Mouse (Mus musculus) ovary, adult 18-20 months (tissue): ENCODE measurements around the gene Tom1l1.

Experiments
- DNase-seq: peaks from one replicate; pipeline ENCODE4 v3.0.0; 2022; ENCODE audit warnings: low spot score, mixed read lengths

The Tom1l1 gene

DNA sequence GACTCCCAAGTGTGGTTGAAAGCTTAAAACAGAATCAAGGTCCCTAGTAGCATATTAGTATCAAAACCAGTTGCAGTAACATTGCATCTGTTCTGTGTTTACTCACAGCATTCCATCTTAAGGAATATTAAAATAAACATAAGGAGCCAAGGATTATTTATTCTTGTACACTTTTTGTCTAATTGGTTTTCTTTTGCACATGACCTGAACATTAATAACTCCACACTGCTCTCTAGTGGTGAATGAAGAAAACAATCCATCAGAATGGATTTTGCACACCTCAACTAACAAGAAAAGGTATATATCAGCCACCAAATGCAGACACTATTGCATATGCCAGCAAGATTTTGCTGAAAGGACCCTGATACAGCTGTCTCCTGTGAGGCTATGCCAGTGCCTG lies 71.7 kb downstream of the Tom1l1 start:
- DNase-seq = no peak

DNA sequence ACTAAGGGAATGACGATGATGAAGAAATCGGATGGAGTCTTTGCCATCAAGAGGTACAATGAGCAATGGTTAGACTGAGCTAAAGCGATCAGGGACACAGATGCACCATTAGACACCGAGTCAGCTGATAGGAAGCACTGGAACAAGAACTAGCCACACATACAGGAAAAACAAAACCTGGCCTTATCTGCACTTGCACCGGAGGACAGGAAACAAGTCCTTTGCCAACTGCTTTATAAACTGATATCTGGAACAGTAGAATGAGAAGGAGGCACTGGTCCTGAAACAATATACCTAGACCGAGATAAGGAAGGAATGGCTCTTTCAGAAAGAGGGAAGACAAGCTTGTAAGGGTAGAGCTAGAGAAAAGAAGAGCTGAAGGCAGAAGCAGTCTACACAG lies 73.4 kb downstream of the Tom1l1 start:
- DNase-seq = no peak

DNA sequence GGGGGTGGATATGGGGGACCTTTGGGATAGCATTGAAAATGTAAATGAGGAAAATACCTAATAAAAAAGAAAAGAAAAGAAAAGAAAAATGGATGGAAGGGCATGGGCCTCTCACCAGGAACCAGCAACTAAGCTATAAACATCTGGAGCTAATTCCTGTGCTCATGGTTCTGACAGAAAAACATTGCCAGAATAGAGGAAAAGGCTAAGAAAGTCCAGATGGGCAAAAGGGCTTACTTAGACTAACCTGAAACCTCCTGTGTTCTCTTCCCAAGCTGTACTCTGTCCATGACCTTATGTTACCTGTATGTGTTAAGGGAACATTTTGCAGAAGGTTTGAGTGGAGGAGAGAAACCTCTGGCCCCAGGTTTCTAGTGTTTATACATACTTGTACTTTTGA lies 76.0 kb downstream of the Tom1l1 start:
- no peak for DNase-seq

DNA sequence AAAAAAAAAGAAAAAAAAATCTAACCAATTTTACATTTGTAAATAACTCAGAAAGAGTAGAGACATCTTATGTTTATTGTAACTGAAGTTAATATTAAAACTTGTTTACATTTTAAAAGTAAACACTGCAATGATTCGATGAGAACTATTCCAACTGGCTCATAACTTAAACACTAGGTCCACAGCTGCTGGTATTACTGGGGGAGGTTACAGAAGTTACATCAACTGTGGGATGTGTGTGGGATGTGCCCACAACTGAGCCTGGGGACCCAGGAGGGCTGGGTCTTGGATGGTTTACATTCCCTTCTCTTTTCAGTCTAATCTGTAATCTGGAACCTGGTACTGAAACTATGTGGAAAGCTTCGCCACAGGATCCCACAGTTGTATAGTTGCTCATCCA lies 85.1 kb downstream of the Tom1l1 start:
- DNase-seq = no peak

DNA sequence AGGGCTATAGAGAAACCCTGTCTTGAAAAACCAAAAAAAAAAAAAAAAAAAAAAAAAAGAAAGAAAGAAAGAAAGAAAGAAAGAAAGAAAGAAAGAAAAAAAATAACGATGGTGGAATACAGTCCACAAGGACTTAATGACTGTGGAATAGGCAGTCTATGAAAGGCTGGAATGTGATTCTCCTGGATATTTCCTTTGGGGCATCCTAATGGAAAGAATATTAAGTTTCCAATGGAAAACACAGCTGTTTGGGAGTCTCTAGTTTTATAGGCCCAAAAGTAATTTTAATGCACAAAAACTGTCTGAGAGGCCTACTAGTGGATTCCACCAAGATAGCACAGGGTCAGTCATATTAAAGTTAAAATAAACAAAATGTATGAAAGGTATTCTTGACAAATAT lies 92.3 kb downstream of the Tom1l1 start:
- DNase-seq = no peak
